Comparison of ENCODE assay signal across 1 mouse cellular context in genomic region chr16:30977186-30977585, GRCm38 (mm10).
A peak's percentile ranks its signal among the peaks of the same experiment; 100 is the strongest.
TF ChIP-seq lines count a peak whose summit lies in the region.

No protein-coding gene starts in this region.

TF ChIP-seq in CH12.LX, 34 proteins besides CTCF, POLR2A, EP300 and RAD21 (continued from another document):
- TF ChIP-seq HCFC1 (IDR thresholded peaks at IDR 0.05; ENCODE audit: low read depth, low read length): peak; percentile 50
TF ChIP-seq in CH12.LX: peak in this region for 17.
